Mouse (Mus musculus) midbrain, embryonic 13.5 days (tissue): Measurements from ENCODE around the gene Gpc6. TPM values are rescaled to one million over a fixed set of nuclear protein-coding genes. Genes with fewer than 3 reads are reported as not detected.

Source experiments
- ATAC-seq: fragments of 200-750 bp; cut with Nextera tagmentation; 2 replicates; pipeline ENCODE4 v1.8.0; 2017; ENCODE audit warnings: mild to moderate bottlenecking, moderate TSS enrichment, moderate library complexity
- H3K27ac ChIP-seq: fragments of 300-500 bp; sonication (generic); 2 replicates; pipeline ENCODE4 v1.5.1; 2015; ENCODE audit warnings: inconsistent platforms, mild to moderate bottlenecking, moderate library complexity
- H3K27me3 ChIP-seq: fragments of 300-500 bp; sonication (generic); 2 replicates; pipeline ENCODE4 v1.6.1; 2015; ENCODE audit warnings: mild to moderate bottlenecking, inconsistent platforms
- H3K36me3 ChIP-seq: fragments of 300-500 bp; sonication (generic); 2 replicates; pipeline ENCODE4 v1.6.1; 2015; ENCODE audit warnings: mild to moderate bottlenecking, inconsistent platforms
- H3K4me1 ChIP-seq: fragments of 300-500 bp; sonication (generic); replicated peaks from 2 replicates; pipeline ENCODE4 v1.6.1; 2015; ENCODE audit warnings: inconsistent platforms
- H3K4me2 ChIP-seq: fragments of 300-500 bp; sonication (generic); replicated peaks from 2 replicates; pipeline ENCODE4 v1.6.1; 2015; ENCODE audit warnings: moderate library complexity, mild to moderate bottlenecking, inconsistent platforms
- H3K4me3 ChIP-seq: fragments of 300-500 bp; sonication (generic); replicated peaks from 2 replicates; pipeline ENCODE4 v1.5.1; 2015; ENCODE audit warnings: mild to moderate bottlenecking, inconsistent platforms
- H3K9ac ChIP-seq: fragments of 300-500 bp; sonication (generic); replicated peaks from 2 replicates; pipeline ENCODE4 v1.6.1; 2015; ENCODE audit warnings: mild to moderate bottlenecking, inconsistent platforms
- H3K9me3 ChIP-seq: fragments of 300-500 bp; sonication (generic); 2 replicates; pipeline ENCODE4 v1.6.1; 2016; ENCODE audit warnings: mild to moderate bottlenecking, inconsistent platforms
- WGBS: fragments of 180-500 bp; shearing (Covaris S2); methylation state at CpG from one replicate; pipeline ENCODE4 v1.1.7; 2015; 5-methylcytosine and 5-hydroxymethylcytosine counted together
- polyA plus RNA-seq: library from polyadenylated mRNA; unstranded; fragments of >200 nt; fragmentation: Nextera tagmentation; extraction: Ambion mirVana; gene quantifications from 2 replicates; pipeline ENCODE4 v1.2.1, GENCODE M21; 2015

Gene Gpc6
- polyA plus RNA-seq, 1 experiment from 2014 or later: 20.8 TPM

DNA sequence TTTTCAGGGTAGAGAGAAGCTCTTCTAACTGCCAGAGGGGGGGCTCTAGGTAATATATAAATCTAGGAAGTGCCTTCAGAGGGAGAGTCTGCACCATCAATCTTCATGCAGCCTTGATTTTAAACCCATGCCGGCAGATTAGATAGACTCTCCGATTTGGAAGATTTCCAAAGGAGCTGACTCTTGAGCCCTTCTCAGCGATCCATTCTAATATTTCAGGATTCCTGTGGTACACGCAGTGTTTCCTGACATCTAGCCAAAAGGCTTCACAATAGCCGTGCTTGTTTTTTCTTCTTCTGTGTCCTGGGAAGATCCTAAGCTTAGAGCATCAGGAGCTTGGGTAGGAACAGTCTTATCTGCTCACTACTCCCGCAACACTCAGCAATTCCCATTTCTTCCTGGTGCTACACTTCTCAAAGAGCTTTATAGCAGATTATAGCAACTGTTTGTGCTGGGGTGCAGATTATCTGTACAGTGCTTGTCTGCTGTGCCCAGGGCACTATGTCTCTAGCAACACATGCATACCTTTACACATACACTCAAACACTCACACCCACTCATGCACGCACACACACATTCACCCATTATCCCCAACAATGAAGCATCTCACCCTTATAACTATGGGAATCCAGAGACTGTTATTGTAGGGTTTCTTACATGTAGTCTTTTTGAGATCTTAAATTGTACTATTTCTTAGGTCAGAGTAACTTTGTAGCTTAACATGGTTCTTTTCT, 3.8 kb downstream of the Gpc6 start:
- no peak overlapping the region for H3K27ac ChIP-seq
- no peaks in the 10 kb centered on the region for H3K36me3 ChIP-seq
- peak overlapping the region; percentile 92 for H3K4me2 ChIP-seq
- ATAC-seq: no peak
- H3K4me1 ChIP-seq: peaks cover 22% of the 10 kb centered on the region
- 32% methylated on average over 7 of the region's 7 CpGs for WGBS
- H3K27me3 ChIP-seq: no peaks in the 10 kb centered on the region
- H3K9me3 ChIP-seq: no peaks in the 10 kb centered on the region
- H3K4me3 ChIP-seq: peak overlapping the region; percentile 89
- no peak overlapping the region for H3K9ac ChIP-seq

GRCm38 (mm10) chr14:116933825-116934224, 8.7 kb downstream of the Gpc6 start:
- no peak overlapping the region for H3K4me2 ChIP-seq
- 89% methylated on average over 5 of the region's 5 CpGs for WGBS
- no peak for ATAC-seq
- no peak overlapping the region for H3K9ac ChIP-seq
- no peak overlapping the region for H3K27ac ChIP-seq
- no peaks in the 10 kb centered on the region for H3K27me3 ChIP-seq
- H3K4me3 ChIP-seq: no peak overlapping the region
- H3K36me3 ChIP-seq: no peaks in the 10 kb centered on the region
- no peaks in the 10 kb centered on the region for H3K9me3 ChIP-seq
- H3K4me1 ChIP-seq: peaks cover 5% of the 10 kb centered on the region

GRCm38 (mm10) chr14:116937910-116938560, 12.9 kb downstream of the Gpc6 start:
- H3K36me3 ChIP-seq: no peaks in the 10 kb centered on the region
- ATAC-seq: peak; percentile 66; the same call in 1 of the 2 replicates
- WGBS: 73% methylated on average over 14 of the region's 14 CpGs
- H3K9ac ChIP-seq: no peak overlapping the region
- H3K27ac ChIP-seq: no peak overlapping the region
- no peak overlapping the region for H3K4me3 ChIP-seq
- no peaks in the 10 kb centered on the region for H3K27me3 ChIP-seq
- H3K9me3 ChIP-seq: no peaks in the 10 kb centered on the region
- no peaks in the 10 kb centered on the region for H3K4me1 ChIP-seq
- H3K4me2 ChIP-seq: no peak overlapping the region

DNA sequence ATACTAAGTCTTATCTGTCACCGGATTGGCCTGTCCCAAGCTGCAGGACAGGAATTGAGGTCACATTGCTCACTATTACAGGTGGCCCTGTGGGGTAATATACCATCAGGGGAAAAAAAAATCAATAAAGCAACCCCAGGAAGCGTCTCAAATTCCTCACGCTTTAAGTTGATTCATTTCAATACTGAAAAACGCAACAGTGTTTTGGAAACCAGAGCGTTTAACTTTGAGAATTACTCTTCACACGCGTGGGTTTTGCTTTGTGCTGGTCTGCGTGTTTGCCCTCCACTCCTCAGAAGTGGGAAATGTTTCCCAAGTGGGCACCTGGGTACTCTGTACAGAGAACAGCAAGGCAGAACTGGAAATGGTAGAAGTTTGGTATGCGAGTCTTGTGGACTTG, 13.6 kb downstream of the Gpc6 start:
- Histone ChIP-seq H3K4me1 (no peaks in the 10 kb centered on the region), H3K36me3 (no peaks in the 10 kb centered on the region), H3K27ac (no peak overlapping the region), H3K27me3 (no peaks in the 10 kb centered on the region), H3K9me3 (no peaks in the 10 kb centered on the region), H3K9ac (no peak overlapping the region), H3K4me2 (no peak overlapping the region), H3K4me3 (no peak overlapping the region)
- WGBS: 89% methylated on average over 9 of the region's 9 CpGs
- ATAC-seq: no peak

- 100% methylated on average over 1 of the region's 1 CpGs for WGBS
- no peaks in the 10 kb centered on the region for H3K9me3 ChIP-seq
- H3K4me1 ChIP-seq: no peaks in the 10 kb centered on the region
- ATAC-seq: no peak
- no peak overlapping the region for H3K9ac ChIP-seq
- H3K4me3 ChIP-seq: no peak overlapping the region
- H3K27me3 ChIP-seq: no peaks in the 10 kb centered on the region
- H3K36me3 ChIP-seq: peaks cover 4% of the 10 kb centered on the region; the same call in 1 of the 2 replicates
- H3K4me2 ChIP-seq: no peak overlapping the region
- no peak overlapping the region for H3K27ac ChIP-seq
These were observed 14.4 kb downstream of the Gpc6 start for GRCm38 (mm10) chr14:116939561-116939960.

DNA sequence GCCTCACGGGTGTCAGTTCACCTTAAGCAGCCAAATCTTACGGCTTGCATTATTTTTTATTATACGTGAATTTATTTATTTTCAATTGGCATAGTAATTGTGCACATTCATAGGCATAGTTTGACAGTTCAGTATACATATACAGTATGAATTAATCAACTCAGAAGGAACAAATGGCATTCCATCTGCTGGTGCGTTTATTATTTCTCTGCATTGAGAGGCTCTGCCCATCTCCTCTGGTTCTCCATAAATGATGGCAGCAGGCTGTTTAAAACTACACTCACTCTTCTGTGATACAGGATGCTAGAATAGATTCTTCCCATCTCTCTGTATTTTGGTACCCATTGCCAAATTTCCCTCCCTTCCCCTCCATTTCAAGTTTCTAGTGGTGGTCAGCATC, 16.7 kb downstream of the Gpc6 start:
- Histone ChIP-seq H3K9ac (no peak overlapping the region), H3K4me2 (no peak overlapping the region), H3K4me1 (no peaks in the 10 kb centered on the region), H3K27me3 (no peaks in the 10 kb centered on the region), H3K27ac (no peak overlapping the region), H3K4me3 (no peak overlapping the region), H3K36me3 (peaks cover 4% of the 10 kb centered on the region; the same call in 1 of the 2 replicates), H3K9me3 (no peaks in the 10 kb centered on the region)
- ATAC-seq: no peak
- WGBS: 91% methylated on average over 4 of the region's 4 CpGs

- Histone ChIP-seq H3K4me2 (no peak overlapping the region), H3K4me3 (no peak overlapping the region), H3K36me3 (peaks cover 4% of the 10 kb centered on the region; the same call in 1 of the 2 replicates), H3K27me3 (no peaks in the 10 kb centered on the region), H3K27ac (no peak overlapping the region), H3K9me3 (no peaks in the 10 kb centered on the region), H3K4me1 (no peaks in the 10 kb centered on the region), H3K9ac (no peak overlapping the region)
- 96% methylated on average over 7 of the region's 7 CpGs for WGBS
- no peak for ATAC-seq
These were observed 18.6 kb downstream of the Gpc6 start for GRCm38 (mm10) chr14:116943751-116944150.

DNA sequence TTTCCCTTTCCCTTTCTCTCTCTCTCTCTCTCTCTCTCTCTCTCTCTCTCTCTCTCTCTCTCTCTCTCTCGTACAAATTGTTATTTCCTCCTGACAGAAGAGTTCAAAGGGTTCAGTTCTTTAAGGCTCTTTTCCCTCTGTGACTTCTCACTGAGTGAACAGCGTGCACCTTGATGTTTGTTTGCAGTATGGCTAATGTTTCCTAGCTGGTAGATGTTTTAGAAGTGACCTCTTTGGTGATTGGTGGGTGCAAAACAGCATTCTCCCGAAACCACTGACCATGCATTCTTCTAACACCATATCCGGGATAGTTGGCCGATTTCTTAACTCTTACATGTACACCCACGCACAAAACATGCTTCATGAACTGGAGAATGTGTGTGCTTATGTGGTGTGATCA, 20.9 kb downstream of the Gpc6 start:
- no peak overlapping the region for H3K27ac ChIP-seq
- no peaks in the 10 kb centered on the region for H3K9me3 ChIP-seq
- ATAC-seq: no peak
- peaks cover 6% of the 10 kb centered on the region; the same call in 1 of the 2 replicates for H3K36me3 ChIP-seq
- no peaks in the 10 kb centered on the region for H3K4me1 ChIP-seq
- H3K9ac ChIP-seq: no peak overlapping the region
- no peak overlapping the region for H3K4me2 ChIP-seq
- H3K27me3 ChIP-seq: no peaks in the 10 kb centered on the region
- H3K4me3 ChIP-seq: no peak overlapping the region
- WGBS: 86% methylated on average over 6 of the region's 6 CpGs

DNA sequence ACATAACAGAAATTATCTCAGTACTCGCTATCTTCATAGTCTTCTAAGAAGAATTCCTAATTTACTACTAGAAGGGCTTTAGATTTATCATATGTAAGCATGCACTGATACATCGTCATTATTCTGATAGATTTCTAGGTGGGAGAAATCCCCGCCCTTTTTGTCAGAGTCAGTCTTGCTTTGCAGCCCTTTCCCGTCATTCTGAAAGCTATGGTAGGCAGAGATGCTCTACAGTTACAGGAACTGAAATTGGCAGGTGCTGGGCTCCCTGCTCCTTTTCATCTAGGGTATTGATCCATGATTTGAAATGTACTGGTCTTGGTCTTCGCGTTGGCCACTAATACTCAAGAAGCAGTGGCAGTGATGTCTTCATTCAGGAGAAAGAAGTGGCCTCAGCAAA, 22.3 kb downstream of the Gpc6 start:
- Histone ChIP-seq H3K4me2 (no peak overlapping the region), H3K27me3 (no peaks in the 10 kb centered on the region), H3K9me3 (peaks cover 4% of the 10 kb centered on the region; the same call in 1 of the 2 replicates), H3K4me1 (no peaks in the 10 kb centered on the region), H3K36me3 (peaks cover 13% of the 10 kb centered on the region; the same call in 1 of the 2 replicates), H3K9ac (no peak overlapping the region), H3K4me3 (no peak overlapping the region), H3K27ac (no peak overlapping the region)
- WGBS: 94% methylated on average over 6 of the region's 6 CpGs
- ATAC-seq: no peak

GRCm38 (mm10) chr14:116947939-116948591, 22.9 kb downstream of the Gpc6 start:
- Histone ChIP-seq H3K9ac (no peak overlapping the region), H3K27ac (no peak overlapping the region), H3K4me2 (no peak overlapping the region), H3K9me3 (peaks cover 4% of the 10 kb centered on the region; the same call in 1 of the 2 replicates), H3K4me1 (no peaks in the 10 kb centered on the region), H3K36me3 (peaks cover 13% of the 10 kb centered on the region; the same call in 1 of the 2 replicates), H3K27me3 (no peaks in the 10 kb centered on the region), H3K4me3 (no peak overlapping the region)
- ATAC-seq: no peak
- WGBS: 90% methylated on average over 5 of the region's 5 CpGs

DNA sequence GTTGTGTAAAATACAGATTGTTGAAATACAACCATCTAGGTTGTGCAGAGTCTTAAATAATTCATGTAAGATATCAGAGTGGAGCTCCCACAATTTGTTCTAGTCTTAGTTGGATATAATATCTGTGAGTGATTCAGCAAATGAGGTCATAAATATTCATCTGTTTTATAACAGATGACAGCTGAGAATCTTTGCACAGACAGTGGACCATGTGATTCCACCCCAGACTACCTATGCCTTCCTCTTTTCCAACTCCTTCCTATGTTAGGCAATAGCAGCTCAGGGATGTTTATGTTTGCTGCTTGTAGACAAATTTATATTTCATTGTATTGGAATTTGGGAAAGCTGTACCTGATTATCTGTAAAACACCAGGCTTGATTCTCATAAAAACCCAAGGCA, 32.0 kb downstream of the Gpc6 start:
- Histone ChIP-seq H3K27me3 (no peaks in the 10 kb centered on the region), H3K9me3 (peaks cover 3% of the 10 kb centered on the region; the same call in 1 of the 2 replicates), H3K4me2 (no peak overlapping the region), H3K4me3 (no peak overlapping the region), H3K9ac (no peak overlapping the region), H3K27ac (no peak overlapping the region), H3K4me1 (no peaks in the 10 kb centered on the region), H3K36me3 (0 out of 2 replicates have a peak, but pooled peaks cover 3% of the 10 kb centered on the region)
- no peak for ATAC-seq

GRCm38 (mm10) chr14:116964837-116965236, 39.7 kb downstream of the Gpc6 start:
- Histone ChIP-seq H3K4me2 (no peak overlapping the region), H3K4me3 (no peak overlapping the region), H3K27me3 (no peaks in the 10 kb centered on the region), H3K4me1 (no peaks in the 10 kb centered on the region), H3K9me3 (no peaks in the 10 kb centered on the region), H3K9ac (no peak overlapping the region), H3K36me3 (no peaks in the 10 kb centered on the region), H3K27ac (no peak overlapping the region)
- ATAC-seq: no peak
- WGBS: 91% methylated on average over 6 of the region's 6 CpGs
